Mouse (Mus musculus) gastrocnemius, postnatal 36 days (tissue): Measurements from ENCODE around the gene Dnm2. TPM values are rescaled to one million over a fixed set of nuclear protein-coding genes. Genes with fewer than 3 reads are reported as not detected.
"Not testable (repeated sequence)": the region's sequence is repeated elsewhere in the genome, so short reads cannot be mapped to it uniquely, and the experiment has no call there.

Source experiments
- DNase-seq, 2 experiments: peaks; one replicate each; pipeline ENCODE4 v3.0.0; 2022
- intact Hi-C: fragments of 180-260 bp; cut with DNase I; formaldehyde crosslinking; loops from one replicate; pipeline ENCODE4 v1.15.1; 2025
- microRNA-seq, 2 experiments: library from miRNA; unstranded; fragments of <30 nt; microRNA quantifications; one replicate each; pipeline ENCODE4 v1.2.0; 2021
- total RNA-seq, 2 experiments: library from RNA; stranded (reverse); gene quantifications; 2 replicates each; pipeline ENCODE4 v1.2.3; 2021

Dnm2 gene
- total RNA-seq, 2 experiments from 2014 or later: 36.8 to 37.2 TPM

GRCm38 (mm10) chr9:21527917-21528324 lies 103.2 kb downstream of the Dnm2 start:
- intact Hi-C loops: no loop called here
- no peak for DNase-seq

GRCm38 (mm10) chr9:21536501-21536900 lies 111.8 kb downstream of the Dnm2 start:
- DNase-seq: no peak
- intact Hi-C loops: no loop called here

- intact Hi-C loops: no loop called here
- no peak for DNase-seq
Measured at GRCm38 (mm10) chr9:21537009-21537408, 112.3 kb downstream of the Dnm2 start.

- DNase-seq: no peak
- intact Hi-C loops: no loop called here
Measured at GRCm38 (mm10) chr9:21539981-21540753, 115.5 kb downstream of the Dnm2 start.

- intact Hi-C loops, DNase-seq: not testable (repeated sequence)
Measured at GRCm38 (mm10) chr9:21542001-21542400, 117.3 kb downstream of the Dnm2 start.

GRCm38 (mm10) chr9:21545351-21545915 lies 120.7 kb downstream of the Dnm2 start:
- no peak for DNase-seq
- intact Hi-C loops: no loop called here

- intact Hi-C loops: no loop called here
- DNase-seq: peak; percentile 99 to 100
Measured at GRCm38 (mm10) chr9:21545916-21546788, 121.4 kb downstream of the Dnm2 start.

GRCm38 (mm10) chr9:21546789-21547074 lies 122.0 kb downstream of the Dnm2 start, which contains the start of gene Carm1:
TSS of gene Carm1 (plus strand) at chr9:21546894.
- intact Hi-C loops: no loop called here
- DNase-seq: no peak

- DNase-seq: peak; percentile 11 to 62
- intact Hi-C loops: no loop called here
Measured at GRCm38 (mm10) chr9:21547075-21547941, 122.6 kb downstream of the Dnm2 start.

- DNase-seq: no peak
- intact Hi-C loops: no loop called here
Measured at GRCm38 (mm10) chr9:21551049-21551448, 126.3 kb downstream of the Dnm2 start.

GRCm38 (mm10) chr9:21553607-21554273 lies 129.0 kb downstream of the Dnm2 start:
- DNase-seq: no peak
- intact Hi-C loops: no loop called here

GRCm38 (mm10) chr9:21555198-21555742 lies 130.6 kb downstream of the Dnm2 start:
- no peak for DNase-seq
- intact Hi-C loops: no loop called here

GRCm38 (mm10) chr9:21556996-21557395 lies 132.3 kb downstream of the Dnm2 start:
- intact Hi-C loops: no loop called here
- DNase-seq: no peak

Small RNA genes lying within 50 kb of the gene (microRNA-seq; reads per million reads assigned to microRNA genes)
- gene Mir199a-1: 0 to 0.36 reads per million in 2 experiments

Other genes starting within 250 kb of the Dnm2 start
- 10 to 100 TPM; 56.5 to 58.3 TPM for gene Keap1, start 185.5 kb upstream of the Dnm2 start, total RNA-seq
- under 1 TPM in 1 of 2 experiments, not detected in 1; 0.12 TPM for gene S1pr5, start 176.5 kb upstream of the Dnm2 start, total RNA-seq
- gene Atg4d, start 159.6 kb upstream of the Dnm2 start, total RNA-seq: 10 to 100 TPM; 62.0 to 65.7 TPM
- gene Kri1, start 136.9 kb upstream of the Dnm2 start, total RNA-seq: 10 to 100 TPM in 1 of 2 experiments, 1 to 10 TPM in 1; 9.1 to 11.6 TPM
- 10 to 100 TPM in 1 of 2 experiments, 1 to 10 TPM in 1; 8.4 to 10.1 TPM for gene Cdkn2d, start 133.5 kb upstream of the Dnm2 start, total RNA-seq
- not detected for gene Ap1m2, start 112.6 kb upstream of the Dnm2 start, total RNA-seq
- gene Slc44a2, start 104.2 kb upstream of the Dnm2 start, total RNA-seq: 100 to 1,000 TPM; 135 to 148 TPM
- 10 to 100 TPM; 17.2 to 19.4 TPM for gene Ilf3, start 57.0 kb upstream of the Dnm2 start, total RNA-seq
- gene Qtrt1, start 13.1 kb upstream of the Dnm2 start, total RNA-seq: 1 to 10 TPM; 5.2 to 6.2 TPM
- 10 to 100 TPM; 24.4 to 34.9 TPM for gene Tmed1, start 85.3 kb downstream of the Dnm2 start, total RNA-seq
- gene AB124611, start 101.3 kb downstream of the Dnm2 start, total RNA-seq: under 1 TPM; 0.59 to 0.72 TPM
- 10 to 100 TPM; 63.0 to 65.2 TPM for gene Carm1, start 122.0 kb downstream of the Dnm2 start, total RNA-seq
- gene Timm29, start 167.8 kb downstream of the Dnm2 start, total RNA-seq: 10 to 100 TPM; 41.8 to 44.7 TPM
- gene Yipf2, start 167.9 kb downstream of the Dnm2 start, total RNA-seq: 1 to 10 TPM; 3.7 to 4.6 TPM
- 10 to 100 TPM; 38.6 to 40.3 TPM for gene Smarca4, start 191.3 kb downstream of the Dnm2 start, total RNA-seq